Mouse (Mus musculus) kidney, postnatal 36 days (tissue): ENCODE results near the gene Rora.
A peak's percentile ranks its signal among the peaks of the same experiment; 100 is the strongest.

Experiments used
- DNase-seq, 2 experiments: peaks; one replicate each; pipeline ENCODE4 v3.0.0; 2021 to 2022; ENCODE audit warnings: mixed read lengths in 2 of 2

Rora gene

GRCm38 (mm10) chr9:68823292-68823691 lies 169.7 kb downstream of the Rora start:
- DNase-seq = no peak

DNA sequence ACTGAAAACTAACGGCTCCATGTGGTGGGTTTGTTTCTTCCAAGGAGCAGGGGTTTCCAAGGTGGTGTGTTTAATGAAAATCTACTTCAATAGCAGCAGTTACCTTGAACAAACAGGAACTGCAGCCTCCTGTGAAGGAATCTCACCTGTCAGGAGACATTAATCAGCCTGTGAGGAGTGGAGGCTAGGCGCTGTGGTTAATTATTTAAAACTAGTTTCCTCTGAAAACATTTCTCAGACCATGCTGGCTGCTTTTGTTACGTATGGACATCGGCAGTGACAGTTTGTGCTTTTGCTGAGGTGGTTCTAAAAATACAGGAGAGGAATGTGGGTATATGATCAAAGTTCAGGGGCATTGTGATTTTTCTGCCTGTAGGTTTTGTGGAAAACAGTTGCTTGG lies 171.5 kb downstream of the Rora start:
- peak; percentile 22 to 62 for DNase-seq

DNA sequence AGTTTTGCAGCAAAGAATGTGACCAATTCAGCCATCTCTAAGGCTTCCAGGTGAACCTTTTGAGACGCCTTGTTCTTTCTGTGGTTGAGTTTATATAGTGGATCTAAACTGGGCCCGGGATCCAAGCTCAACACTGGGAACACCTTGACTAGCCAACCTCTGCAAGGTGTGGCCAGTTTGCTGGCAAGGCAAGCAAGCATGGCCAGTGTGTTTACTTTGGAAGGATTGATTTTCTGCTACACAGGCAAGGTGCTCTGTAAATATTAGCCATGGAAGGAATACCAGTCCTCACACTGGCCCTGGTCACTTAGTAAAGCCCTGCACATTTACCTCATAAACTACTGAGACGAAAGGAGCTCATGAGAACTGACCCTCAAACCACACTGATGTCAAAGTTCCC lies 172.3 kb downstream of the Rora start:
- DNase-seq = peak; percentile 51 to 67

- no peak for DNase-seq
Measured at GRCm38 (mm10) chr9:68827441-68827840, 173.9 kb downstream of the Rora start.

DNA sequence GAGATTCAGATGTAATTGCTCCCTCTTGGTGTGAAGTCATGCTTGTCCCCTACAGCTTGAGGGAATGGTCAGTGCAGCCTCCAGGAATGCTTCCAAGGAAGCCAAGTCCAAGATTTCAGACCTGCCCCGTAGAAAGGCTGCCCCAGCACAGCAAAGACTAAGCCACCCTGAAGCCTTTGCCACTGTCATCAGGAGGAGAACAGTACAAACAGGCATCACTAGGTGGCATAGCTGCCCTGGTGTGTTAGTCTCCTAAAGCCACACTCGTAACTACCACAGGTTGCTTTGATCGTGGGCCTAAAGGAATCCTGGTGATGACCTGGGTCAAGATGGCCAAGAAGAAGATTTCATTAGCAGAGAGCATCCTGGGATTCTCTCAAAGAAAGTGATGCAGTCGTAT lies 176.3 kb downstream of the Rora start:
- DNase-seq = peak; percentile 37 to 57

DNA sequence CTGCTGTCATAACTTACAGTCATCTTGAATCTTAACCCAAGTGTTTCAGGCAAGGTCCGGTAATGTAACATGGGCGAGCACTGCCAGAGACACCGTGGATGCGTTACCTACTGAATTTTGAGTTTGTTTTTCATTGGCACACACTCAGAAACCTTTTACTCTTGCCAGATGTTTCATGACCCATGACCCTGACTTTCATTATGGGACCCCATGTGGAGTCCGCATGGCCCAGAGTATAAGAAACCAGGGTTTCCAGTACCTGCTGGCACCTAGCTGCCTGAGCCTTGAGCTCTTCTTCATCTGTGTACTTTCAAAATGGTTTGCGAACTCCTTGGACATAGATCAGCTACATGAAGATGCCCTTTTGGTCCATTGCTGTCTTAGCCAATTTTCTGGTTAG lies 179.7 kb downstream of the Rora start:
- DNase-seq = no peak

GRCm38 (mm10) chr9:68835037-68835649 lies 181.6 kb downstream of the Rora start:
- DNase-seq = no peak

GRCm38 (mm10) chr9:68842134-68842892 lies 188.7 kb downstream of the Rora start:
- no peak for DNase-seq

DNA sequence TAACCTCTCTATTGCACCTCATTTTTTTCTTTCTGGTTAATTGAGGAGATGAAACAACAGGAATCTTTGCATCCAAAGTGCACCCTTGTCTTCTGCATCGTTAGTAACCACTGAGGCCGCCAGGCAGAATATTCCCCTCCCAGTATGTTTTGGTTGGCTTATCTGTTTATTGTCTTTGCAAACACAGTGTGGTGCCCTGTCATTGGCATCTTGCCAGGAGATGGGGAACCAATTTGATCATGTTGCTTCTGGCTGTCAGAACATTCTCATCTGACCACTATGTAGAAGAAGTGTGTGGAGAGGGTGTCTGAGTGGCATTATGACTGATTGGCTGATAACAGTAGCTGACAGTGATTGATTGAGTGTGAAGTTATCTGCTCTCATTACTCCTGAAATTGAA lies 192.0 kb downstream of the Rora start:
- no peak for DNase-seq

DNA sequence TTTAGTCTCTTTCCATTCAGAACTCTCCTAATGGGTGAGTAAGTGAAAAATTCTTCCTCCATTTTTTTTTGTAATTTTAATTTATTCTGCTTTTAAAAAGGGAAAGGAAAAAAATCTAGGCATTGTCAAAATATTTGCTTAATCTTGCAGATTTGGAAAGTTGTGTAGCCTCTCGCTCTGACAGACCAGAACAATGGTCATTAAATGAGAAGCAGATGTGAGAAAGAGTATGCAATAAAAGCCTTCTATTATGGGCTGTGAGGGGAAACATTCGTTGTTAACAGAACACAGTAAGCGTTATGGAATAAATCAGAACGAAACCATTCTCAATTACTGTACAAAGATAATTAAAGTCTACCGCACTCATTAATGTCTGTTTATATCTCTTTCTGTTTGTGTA lies 196.7 kb downstream of the Rora start:
- DNase-seq = no peak

DNA sequence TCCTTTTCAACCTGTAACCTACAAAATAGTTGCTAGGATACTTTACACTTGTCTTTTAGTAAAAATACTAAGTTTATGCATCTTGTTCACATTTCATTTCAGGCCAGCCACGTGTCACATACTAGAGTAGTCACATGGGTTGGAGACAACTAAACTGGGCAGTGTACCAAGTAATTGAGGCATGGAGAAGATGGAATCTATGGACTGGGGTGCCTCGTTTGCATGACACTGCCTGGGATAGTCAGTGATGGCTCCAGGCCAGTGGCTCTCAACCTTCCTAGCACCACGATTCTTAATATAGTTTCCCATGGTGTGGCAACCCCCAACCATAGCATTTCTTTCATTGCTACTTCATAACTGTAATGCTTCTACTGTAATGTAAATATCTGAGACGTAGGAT lies 198.6 kb downstream of the Rora start:
- DNase-seq = no peak

- DNase-seq = no peak
Measured at GRCm38 (mm10) chr9:68852934-68853333, 199.3 kb downstream of the Rora start.

GRCm38 (mm10) chr9:68859500-68859899 lies 205.9 kb downstream of the Rora start:
- no peak for DNase-seq

DNA sequence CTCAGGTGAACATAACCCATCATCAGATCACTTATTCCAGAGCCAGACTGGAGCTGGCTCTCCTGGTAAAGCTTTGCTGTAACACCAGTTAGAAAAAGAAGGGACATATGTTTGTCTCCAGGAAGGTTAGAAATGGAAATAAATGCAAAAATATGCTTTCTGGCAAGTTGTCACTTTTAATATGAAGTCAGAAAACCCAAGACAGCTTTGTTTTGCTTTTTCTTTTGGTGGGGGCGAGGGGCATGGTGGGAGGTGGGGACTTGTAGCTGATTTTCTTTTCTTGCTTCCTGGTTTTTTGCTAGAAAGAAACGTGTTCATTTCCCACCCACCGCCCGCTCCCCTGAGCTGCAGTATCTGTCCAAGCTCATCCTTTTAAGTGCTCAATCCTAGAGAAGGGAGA lies 212.7 kb downstream of the Rora start:
- DNase-seq = no peak

DNA sequence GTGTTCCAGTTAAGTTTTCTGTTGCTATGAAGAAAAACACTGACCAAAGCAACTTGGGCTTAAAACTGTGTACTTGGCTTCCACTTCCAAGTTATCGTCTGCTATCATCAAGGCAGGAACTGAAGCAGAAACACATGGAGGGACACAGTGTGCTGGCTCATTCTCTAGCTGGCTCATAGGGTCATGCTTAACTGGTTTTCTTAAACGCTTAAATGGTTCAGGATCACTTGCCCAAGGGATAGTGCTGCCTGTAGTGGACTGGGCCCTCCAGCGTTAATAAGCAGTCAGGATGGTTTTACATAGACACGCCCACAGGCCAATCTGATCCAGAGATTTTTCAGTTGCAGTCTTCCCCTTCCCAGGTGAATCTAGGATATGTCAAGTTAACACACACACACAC lies 220.3 kb downstream of the Rora start:
- DNase-seq = peak; percentile 15 to 45

DNA sequence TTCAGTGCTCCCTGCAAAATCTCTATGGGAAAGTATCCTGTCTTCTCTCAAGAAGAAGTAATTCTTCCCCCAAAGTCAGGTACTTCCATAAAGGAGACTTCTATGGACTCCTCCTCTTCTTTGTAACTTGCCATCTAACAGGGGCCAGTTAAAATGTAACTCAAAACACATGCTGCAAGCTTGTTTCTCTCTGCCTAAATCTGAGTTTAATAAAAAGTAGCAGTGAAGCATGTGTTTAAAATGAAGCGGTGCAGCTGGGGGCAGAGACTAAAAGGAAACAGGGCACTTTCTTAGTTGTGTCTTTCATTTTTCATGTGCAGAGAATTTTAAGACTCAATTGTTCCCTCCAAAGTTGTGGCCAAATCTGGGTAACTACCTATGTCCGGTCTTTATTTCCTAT lies 221.0 kb downstream of the Rora start:
- no peak for DNase-seq

GRCm38 (mm10) chr9:68875791-68876190 lies 222.2 kb downstream of the Rora start:
- DNase-seq = no peak

- no peak for DNase-seq
Measured at GRCm38 (mm10) chr9:68876289-68876688, 222.7 kb downstream of the Rora start.

- DNase-seq = peak; percentile 24 to 31
Measured at GRCm38 (mm10) chr9:68881896-68882295, 228.3 kb downstream of the Rora start.

GRCm38 (mm10) chr9:68883005-68883404 lies 229.4 kb downstream of the Rora start:
- DNase-seq = no peak

GRCm38 (mm10) chr9:68883687-68884086 lies 230.1 kb downstream of the Rora start:
- DNase-seq = no peak

- DNase-seq = peak; percentile 43 to 49
Measured at GRCm38 (mm10) chr9:68884451-68885035, 231.0 kb downstream of the Rora start.

GRCm38 (mm10) chr9:68888670-68889069 lies 235.1 kb downstream of the Rora start:
- peak; percentile 53 to 71 for DNase-seq

DNA sequence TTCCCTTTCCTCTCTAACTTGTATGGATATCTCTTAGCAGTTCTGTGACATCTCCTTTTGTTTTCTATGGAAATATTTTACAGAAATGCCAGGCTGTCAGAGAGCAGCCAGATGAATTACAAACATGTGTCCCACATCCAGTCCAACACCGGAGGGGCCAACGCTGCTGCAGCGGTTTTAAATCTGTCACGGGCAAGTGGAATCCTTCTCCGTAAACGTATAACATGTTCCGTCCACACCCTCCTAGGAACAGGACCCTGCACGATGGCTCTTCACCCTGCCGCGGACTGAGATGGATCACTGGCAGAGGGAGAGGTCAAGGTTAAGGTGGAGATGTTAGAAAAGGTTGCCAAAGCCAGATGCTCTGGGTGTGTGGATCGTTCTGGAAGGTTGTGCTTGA lies 237.8 kb downstream of the Rora start:
- DNase-seq = no peak
